Mouse (Mus musculus) forebrain, embryonic 11.5 days (tissue): ENCODE results near the gene Atf7ip2. TPM values are rescaled to one million over a fixed set of nuclear protein-coding genes. Genes with fewer than 3 reads are reported as not detected.

ENCODE experiments used
- microRNA-seq: library from miRNA; unstranded; fragments of <30 nt; microRNA quantifications from one replicate; pipeline ENCODE4, GENCODE M21; 2016; ENCODE audit not compliant: insufficient number of aligned reads
- polyA plus RNA-seq: library from polyadenylated mRNA; unstranded; fragments of >200 nt; fragmentation: Nextera tagmentation; extraction: Ambion mirVana; gene quantifications from 2 replicates; pipeline ENCODE4 v1.2.1, GENCODE M21; 2014

The Atf7ip2 gene
- polyA plus RNA-seq, 1 experiment from 2014 or later, result 2.6 TPM

Small RNAs within 50 kb of the gene (microRNA-seq; reads per million reads assigned to microRNA genes)
- not detected for gene Gm22932

Other genes with a start within 250 kb of the Atf7ip2 start
- 0.91 and 1.1 TPM in 2 replicates for gene Grin2a, start 197.2 kb upstream of the Atf7ip2 start, polyA plus RNA-seq
- not detected in 2 replicates for gene Rpl39l, start 22.5 kb upstream of the Atf7ip2 start, polyA plus RNA-seq
- 3.1 and 3.3 TPM in 2 replicates for gene Emp2, start 121.3 kb downstream of the Atf7ip2 start, polyA plus RNA-seq
- gene Tekt5, start 202.8 kb downstream of the Atf7ip2 start, polyA plus RNA-seq, result 0.15 TPM in 1 of 2 replicates, not detected in the other
- gene Nubp1, start 219.2 kb downstream of the Atf7ip2 start, polyA plus RNA-seq, result 69.1 and 71.3 TPM in 2 replicates